Mouse (Mus musculus): ENCODE measurements at regions not wholly inside any gene's neighbourhood (a gene's known extent, or its start where the extent isn't known, plus 50 kb on each side); places are given as distances from the start of the nearest gene placed in this dataset.

GRCm38 (mm10) chr13:60299076-60299475 is 121.9 kb upstream of the Gas1 start:
- DNase-seq (ENCODE audit: low spot score), result no peak

- no peak for DNase-seq (ENCODE audit: low spot score)
These were observed 126.4 kb upstream of the Gas1 start for GRCm38 (mm10) chr13:60303561-60303960.

- no peak for DNase-seq (ENCODE audit: low spot score)
These were observed 128.1 kb upstream of the Gas1 start for GRCm38 (mm10) chr13:60305028-60305810.

- no peak for DNase-seq (ENCODE audit: low spot score)
These were observed 131.1 kb upstream of the Gas1 start for GRCm38 (mm10) chr13:60308062-60308801.

GRCm38 (mm10) chr13:60309482-60309881 is 132.3 kb upstream of the Gas1 start:
- DNase-seq (ENCODE audit: low spot score), result no peak

GRCm38 (mm10) chr13:60309926-60310325 is 132.8 kb upstream of the Gas1 start:
- no peak for DNase-seq (ENCODE audit: low spot score)

- no peak for DNase-seq (ENCODE audit: low spot score)
These were observed 135.4 kb upstream of the Gas1 start for GRCm38 (mm10) chr13:60312397-60313085.

GRCm38 (mm10) chr13:60318436-60319020 is 141.4 kb upstream of the Gas1 start:
- no peak for DNase-seq (ENCODE audit: low spot score)

- no peak for DNase-seq (ENCODE audit: low spot score)
These were observed 142.1 kb upstream of the Gas1 start for GRCm38 (mm10) chr13:60319268-60319667.

GRCm38 (mm10) chr13:60319861-60320602 is 142.9 kb upstream of the Gas1 start:
- no peak for DNase-seq (ENCODE audit: low spot score)

GRCm38 (mm10) chr13:60322579-60322978 is 145.4 kb upstream of the Gas1 start:
- DNase-seq (ENCODE audit: low spot score), result no peak

- DNase-seq (ENCODE audit: low spot score), result no peak
These were observed 153.5 kb upstream of the Gas1 start for GRCm38 (mm10) chr13:60330475-60331258.

- no peak for DNase-seq (ENCODE audit: low spot score)
These were observed 159.0 kb upstream of the Gas1 start for GRCm38 (mm10) chr13:60336196-60336595.

GRCm38 (mm10) chr13:60337383-60337782 is 160.2 kb upstream of the Gas1 start:
- no peak for DNase-seq (ENCODE audit: low spot score)

GRCm38 (mm10) chr13:60338107-60338506 is 160.9 kb upstream of the Gas1 start:
- DNase-seq (ENCODE audit: low spot score), result no peak

- no peak for DNase-seq (ENCODE audit: low spot score)
These were observed 162.9 kb upstream of the Gas1 start for GRCm38 (mm10) chr13:60340068-60340467.

- DNase-seq (ENCODE audit: low spot score), result no peak
These were observed 170.7 kb upstream of the Gas1 start for GRCm38 (mm10) chr13:60347881-60348280.

- no peak for DNase-seq (ENCODE audit: low spot score)
These were observed 171.3 kb upstream of the Gas1 start for GRCm38 (mm10) chr13:60348438-60348837.

- DNase-seq (ENCODE audit: low spot score), result no peak
These were observed 178.7 kb upstream of the Gas1 start for GRCm38 (mm10) chr13:60355707-60356490.

GRCm38 (mm10) chr13:60358408-60359060 is 181.4 kb upstream of the Gas1 start:
- no peak for DNase-seq (ENCODE audit: low spot score)

All from testis, postnatal 10 days (tissue).